Mouse (Mus musculus) frontal cortex, postnatal 14 days (tissue): ENCODE data around the gene Wnt7b.

Experiments used
- DNase-seq, 2 experiments: peaks; one replicate each; pipeline ENCODE4 v3.0.0; 2022; ENCODE audit warnings: low spot score in 2 of 2

Wnt7b gene

DNA sequence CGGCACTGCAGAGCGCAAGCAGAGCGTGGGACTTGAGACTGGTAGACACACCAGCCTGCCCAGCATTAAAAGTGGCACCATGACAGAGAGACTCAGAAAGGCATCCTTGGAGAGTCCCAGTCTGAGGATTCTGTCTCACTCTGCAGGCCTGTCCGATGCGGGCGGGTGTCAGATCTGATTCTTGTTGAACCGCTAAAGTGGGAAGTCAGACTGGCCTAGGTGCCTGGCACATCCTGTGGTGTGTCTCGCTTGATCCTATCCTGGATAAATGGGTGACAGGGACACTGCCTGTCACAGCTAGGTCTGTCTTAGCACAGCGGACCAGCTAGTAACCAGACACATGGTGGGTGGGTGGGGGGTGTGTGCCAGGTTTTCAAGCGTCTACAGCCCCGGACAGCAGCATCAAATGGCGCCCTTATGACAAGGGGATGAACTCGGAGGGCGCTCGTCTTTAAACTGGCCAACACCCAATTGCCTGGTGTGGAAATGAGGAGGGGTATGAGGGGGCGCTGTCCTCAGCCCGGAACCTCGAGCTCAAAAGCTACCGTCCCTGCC, at the start of gene Wnt7b:
Gene Wnt7b (minus strand): TSS at position 118 of the 555 bp plus-strand sequence.
- no peak for DNase-seq

DNA sequence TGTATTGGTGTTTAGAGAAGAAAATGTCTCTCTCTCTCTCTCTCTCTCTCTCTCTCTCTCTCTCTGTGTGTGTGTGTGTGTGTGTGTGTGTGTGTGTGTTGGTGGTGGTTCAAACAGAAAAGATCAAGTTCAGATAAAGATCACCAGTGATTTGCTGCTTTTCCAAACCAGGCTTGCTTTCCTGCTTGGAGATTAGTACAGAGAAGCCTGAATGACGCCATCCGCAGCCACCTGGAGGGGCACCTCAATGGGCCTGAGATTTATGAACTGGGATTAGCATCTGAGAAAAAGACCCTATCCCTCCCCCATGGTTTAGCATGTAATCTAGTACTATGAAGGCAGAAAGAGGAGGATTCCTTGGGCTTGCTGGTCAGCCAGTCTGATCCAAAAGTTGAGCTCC, 49.3 kb upstream of the Wnt7b start:
- DNase-seq, result no peak

DNA sequence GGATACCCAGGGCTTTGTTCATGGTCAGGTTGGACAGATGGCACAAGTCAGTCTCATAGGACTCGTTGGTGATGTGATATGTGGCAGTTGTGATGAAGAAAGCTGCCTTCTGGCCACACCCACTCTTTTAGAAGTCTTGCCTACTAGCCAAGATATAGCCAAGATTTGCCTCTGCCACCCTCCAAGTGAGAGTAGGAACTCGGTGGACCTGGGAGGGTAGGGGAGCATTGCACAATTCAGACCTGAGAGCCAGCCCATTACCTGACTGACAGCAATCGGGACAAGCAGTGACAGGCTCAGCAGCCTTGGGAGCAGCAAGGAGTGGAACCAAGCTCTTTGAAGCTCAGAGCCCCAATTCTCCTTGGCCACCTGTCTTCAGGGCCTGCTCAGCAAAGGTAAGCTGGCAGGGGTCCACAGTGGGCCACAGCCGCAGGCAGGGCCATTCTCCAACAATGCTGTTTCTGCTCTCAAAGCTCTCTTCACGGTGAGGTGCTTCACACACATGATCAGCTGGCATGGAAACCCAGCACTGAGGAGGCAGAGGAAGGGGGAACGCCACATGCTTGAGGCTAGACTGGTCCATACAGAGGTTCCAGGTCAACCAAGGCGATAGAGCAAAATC, 47.8 kb upstream of the Wnt7b start:
- DNase-seq, result no peak

DNA sequence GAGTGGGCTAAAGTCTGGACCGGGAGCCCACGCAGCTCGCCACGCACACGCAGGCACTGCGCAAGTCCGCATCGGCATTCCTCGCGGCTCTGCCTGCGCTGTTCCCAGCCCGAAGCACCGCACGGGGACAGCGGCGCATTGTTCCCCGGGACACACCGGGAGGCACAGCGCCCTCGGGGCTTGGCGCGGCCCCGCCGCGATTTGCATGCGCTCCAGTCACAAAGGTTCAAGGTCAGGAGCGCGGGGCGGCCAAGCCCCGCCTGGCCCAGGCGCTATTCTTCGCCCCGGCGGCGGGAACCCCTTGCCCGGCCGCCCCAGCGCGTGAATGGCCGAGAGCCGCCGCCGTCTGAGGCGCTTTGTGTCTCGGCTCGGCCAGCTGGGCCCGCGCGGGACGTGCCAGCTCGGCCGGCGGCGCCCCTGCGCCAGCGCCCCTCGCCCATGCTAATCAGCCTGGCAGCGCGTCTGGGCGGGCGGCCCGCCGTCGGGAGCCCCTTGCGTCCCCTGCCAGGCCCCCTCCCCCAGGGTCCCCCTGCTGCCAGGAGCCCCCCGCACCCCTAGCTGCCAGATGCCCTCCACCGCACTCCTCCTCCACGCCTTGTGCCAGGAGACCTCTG, 43.5 kb upstream of the Wnt7b start:
- peak in 1 of 2 experiments; percentile 51 for DNase-seq

DNA sequence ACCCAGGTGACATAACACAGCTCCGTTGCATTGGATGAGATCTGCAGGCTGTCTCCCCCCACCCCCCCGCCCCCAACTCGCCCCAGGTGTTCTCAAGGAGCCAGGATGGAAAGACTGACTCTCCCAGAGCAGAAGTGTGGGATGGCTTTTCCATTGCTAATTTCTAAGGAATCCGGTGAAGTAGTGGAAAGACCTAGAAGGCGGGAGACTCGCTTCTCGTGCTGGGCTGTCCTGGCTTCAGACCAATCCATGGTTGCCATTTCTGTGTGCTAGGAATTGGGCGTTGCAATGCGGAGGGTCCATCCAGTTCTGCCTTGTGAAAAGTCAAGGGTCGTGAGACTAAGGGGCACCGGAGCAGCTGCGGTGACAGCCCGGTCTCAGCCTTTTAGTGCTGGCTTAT, 39.9 kb upstream of the Wnt7b start:
- no peak for DNase-seq

DNA sequence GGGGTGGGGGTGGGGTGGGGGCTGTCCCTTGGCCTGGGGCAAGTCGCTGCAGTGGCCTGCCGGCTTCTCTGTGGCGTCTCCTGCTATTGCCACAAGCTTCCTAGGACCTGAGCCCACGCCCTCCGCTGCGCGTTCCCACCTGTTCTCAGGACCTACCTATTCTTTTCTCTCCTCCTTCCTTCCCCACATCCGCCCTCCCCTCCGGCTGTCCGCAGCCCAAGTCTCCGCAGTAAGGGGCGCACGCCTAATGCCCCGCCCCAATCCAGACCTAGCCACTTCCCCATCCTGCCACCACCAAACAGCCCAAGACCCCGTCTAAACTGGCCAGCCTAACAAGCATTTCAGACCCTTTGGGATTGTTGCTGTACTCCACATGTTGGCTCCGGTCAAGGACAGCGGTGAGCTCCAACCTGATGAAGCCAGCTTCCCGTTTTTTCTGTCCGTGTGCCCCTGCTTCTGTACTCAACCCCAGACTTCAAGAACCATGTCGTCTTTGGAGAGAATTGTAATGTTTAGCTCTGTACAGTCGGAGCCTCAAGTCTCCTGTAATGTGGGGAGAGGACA, 33.3 kb upstream of the Wnt7b start:
- DNase-seq, result no peak

- no peak for DNase-seq
Observed at GRCm38 (mm10) chr15:85615075-85615474, 32.8 kb upstream of the Wnt7b start.

DNA sequence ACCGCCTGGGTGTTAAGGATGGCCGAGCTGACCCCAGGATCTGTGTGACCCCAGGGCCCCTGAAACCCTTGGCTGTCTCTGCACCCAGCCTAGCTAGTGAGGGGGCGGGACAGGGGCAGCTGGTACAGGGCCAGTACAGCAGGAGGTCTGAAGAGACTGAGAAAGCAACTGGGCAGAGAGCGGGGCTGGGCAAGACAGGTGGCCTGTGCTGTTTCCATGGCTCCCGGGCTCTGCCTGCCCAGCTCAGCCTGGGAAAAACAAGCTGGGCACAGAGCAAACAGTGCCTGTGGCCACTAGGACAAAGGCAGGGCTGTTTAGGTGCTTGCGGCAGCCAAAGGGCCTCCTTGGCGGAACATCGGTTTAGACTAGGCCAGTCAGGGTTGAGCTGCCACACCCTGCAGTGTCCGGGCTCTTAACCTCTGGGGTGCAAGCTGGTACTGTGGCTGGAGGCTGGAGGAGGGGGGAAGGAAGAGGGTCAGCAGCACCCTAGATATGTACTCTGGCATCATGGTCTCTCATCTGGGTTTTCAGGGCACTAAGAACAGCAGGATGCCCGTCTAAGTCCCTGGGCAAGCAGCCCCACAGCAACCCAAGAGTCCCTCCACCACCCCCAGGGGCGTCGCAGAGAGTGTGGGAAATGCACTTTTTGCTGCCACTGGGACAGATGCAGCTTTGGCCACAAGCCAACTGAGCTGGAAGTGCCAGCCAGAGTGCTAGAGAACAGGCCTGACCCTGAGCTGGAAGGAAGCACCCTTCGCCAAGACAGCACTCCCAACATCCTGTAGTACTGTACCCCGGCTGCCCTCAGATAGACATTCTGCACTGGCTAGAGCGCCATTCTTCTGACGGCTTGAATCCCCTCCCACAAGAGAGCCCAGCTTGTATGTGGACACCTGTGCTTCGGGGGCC, 31.3 kb upstream of the Wnt7b start:
- peak; percentile 59 to 79 for DNase-seq

- DNase-seq, result no peak
Observed at GRCm38 (mm10) chr15:85612660-85613357, 30.5 kb upstream of the Wnt7b start.

DNA sequence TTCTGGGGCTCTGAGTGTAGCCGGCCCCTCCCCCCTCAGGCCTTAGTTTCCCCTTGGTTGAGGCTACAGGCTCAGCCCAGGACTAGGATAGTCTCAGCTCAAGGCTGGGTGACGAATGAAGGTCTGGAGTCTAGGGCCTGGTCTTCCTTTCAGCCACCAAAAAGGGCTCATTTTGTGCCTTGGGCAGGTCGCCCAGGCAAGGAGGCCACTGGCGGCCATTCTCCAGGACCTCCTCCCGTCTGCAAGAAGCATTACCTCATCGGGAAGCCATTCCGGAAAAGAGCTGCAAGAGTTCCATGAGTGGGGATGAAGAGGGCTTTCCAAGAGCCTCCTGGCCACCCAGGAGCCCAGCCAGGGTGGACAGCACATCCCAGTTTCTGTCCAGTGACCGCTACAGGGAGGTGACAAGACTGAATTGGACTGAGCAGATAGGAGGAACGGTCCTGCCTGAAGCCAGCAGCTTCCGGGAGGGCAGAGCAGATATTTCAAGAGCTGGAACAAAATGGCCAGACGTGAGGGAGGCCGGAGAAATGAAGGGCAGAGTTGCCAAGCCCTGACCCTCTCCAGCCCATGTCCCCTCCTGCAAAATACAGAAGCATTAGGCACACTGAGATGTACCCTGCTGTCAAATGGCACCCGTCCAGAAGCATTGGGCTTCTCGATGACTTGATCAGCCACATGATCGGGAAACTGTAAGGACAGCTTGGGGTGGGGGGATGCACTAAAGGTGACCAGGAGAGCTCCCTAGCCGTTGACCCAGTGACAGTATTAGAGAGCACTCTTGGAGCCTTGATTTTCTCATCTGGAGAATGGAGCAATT, 29.6 kb upstream of the Wnt7b start:
- DNase-seq, result peak in 1 of 2 experiments; percentile 35

- peak; percentile 71 to 89 for DNase-seq
Observed at GRCm38 (mm10) chr15:85610618-85611218, 28.4 kb upstream of the Wnt7b start.

DNA sequence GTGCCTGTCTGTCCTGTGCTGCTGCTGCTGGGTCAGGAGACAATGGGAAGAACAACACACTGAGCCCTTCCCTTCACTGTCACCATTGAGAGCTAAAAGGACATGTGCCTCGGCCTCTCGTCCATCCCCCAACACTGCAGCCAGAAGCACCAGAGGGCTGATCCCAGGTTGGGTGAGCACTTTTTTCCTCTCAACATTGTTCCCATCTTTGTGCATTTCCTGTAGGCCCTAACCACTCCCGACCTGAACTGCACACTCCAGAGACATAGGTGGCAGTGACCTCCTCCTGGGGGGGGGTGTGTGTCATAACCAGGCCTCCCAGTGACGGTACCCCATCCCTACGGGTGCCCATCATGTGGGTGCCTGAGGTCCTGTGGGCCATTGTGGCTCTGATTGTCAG, 27.8 kb upstream of the Wnt7b start:
- DNase-seq, result no peak

GRCm38 (mm10) chr15:85609266-85610004, 27.2 kb upstream of the Wnt7b start:
- DNase-seq, result no peak

GRCm38 (mm10) chr15:85605962-85606610, 23.8 kb upstream of the Wnt7b start:
- no peak for DNase-seq

DNA sequence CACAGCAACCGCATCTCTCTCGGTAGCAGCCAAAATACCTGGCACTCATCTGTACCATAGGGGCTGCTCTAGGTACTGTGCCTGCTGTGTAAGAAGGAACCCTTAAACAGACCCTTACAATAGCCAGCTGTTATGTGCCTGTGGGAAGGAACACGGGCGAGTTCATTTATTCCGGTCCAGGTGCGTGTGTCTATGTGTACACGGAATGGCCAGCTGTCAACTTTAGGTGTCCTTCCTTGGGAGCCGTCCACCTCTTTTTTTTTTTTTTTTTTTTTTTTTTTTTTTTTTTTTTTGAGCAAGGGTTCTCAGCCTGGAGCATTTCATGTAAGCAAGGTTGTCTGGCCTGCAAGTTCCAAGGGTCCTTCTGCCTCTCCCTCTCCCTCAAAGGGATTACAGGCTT, 22.7 kb upstream of the Wnt7b start:
- DNase-seq, result no peak

GRCm38 (mm10) chr15:85604507-85604906, 22.2 kb upstream of the Wnt7b start:
- no peak for DNase-seq

DNA sequence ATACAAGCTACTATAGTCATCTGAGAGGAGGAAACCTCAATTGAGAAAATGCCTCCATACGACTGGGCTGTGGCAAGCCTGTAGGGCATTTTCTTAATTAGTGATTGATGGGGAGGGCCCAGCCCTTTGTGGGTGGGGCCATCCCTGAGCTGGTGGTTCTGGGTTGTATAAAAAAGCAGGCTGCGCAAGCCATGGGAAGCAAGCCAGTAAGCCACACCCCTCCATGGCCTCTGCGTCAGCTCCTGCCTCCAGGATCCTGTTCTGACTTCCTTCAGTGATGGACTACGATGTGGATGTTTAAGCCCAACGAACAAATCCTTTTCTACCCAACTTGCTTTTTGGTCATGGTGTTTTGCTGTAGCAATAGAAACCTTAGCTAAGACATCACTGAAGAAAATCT, 21.1 kb upstream of the Wnt7b start:
- no peak for DNase-seq

GRCm38 (mm10) chr15:85602733-85603132, 20.5 kb upstream of the Wnt7b start:
- DNase-seq, result no peak

GRCm38 (mm10) chr15:85602021-85602420, 19.7 kb upstream of the Wnt7b start:
- no peak for DNase-seq
